Mouse (Mus musculus) lung, embryonic 14.5 days (tissue): ENCODE measurements at regions not wholly inside any gene's neighbourhood (a gene's known extent, or its start where the extent isn't known, plus 50 kb on each side); places are given as distances from the start of the nearest gene placed in this dataset.
"Not testable (repeated sequence)": the region's sequence is repeated elsewhere in the genome, so short reads cannot be mapped to it uniquely, and the experiment has no call there.

Experiments used
- ATAC-seq: fragments of 200-750 bp; cut with Nextera tagmentation; 2 replicates; pipeline ENCODE4 v1.8.0; 2017; ENCODE audit warnings: mild to moderate bottlenecking, moderate TSS enrichment, moderate library complexity; ENCODE audit not compliant: insufficient read depth
- DNase-seq: peaks from one replicate; pipeline ENCODE4 v3.0.0-alpha.2; 2015
- H3K27ac ChIP-seq: fragments of 300-500 bp; sonication (generic); 2 replicates; pipeline ENCODE4 v1.5.1; 2014; ENCODE audit warnings: low read depth, mild to moderate bottlenecking, moderate library complexity
- H3K27me3 ChIP-seq: fragments of 300-500 bp; sonication (generic); 2 replicates; pipeline ENCODE4 v1.6.1; 2014; ENCODE audit warnings: low read length, control low read depth; ENCODE audit not compliant: insufficient read depth
- H3K36me3 ChIP-seq: fragments of 300-500 bp; sonication (generic); 2 replicates; pipeline ENCODE4 v1.6.1; 2014; ENCODE audit warnings: control low read depth; ENCODE audit not compliant: insufficient read depth
- H3K4me1 ChIP-seq: fragments of 300-500 bp; sonication (generic); 2 replicates; pipeline ENCODE4 v1.6.1; 2014; ENCODE audit warnings: antibody characterized with exemption, control low read depth; ENCODE audit not compliant: insufficient read depth
- H3K4me2 ChIP-seq: fragments of 300-500 bp; sonication (generic); 2 replicates; pipeline ENCODE4 v1.6.1; 2014; ENCODE audit warnings: mild to moderate bottlenecking
- H3K4me3 ChIP-seq: fragments of 300-500 bp; sonication (generic); 2 replicates; pipeline ENCODE4 v1.5.1; 2014; ENCODE audit warnings: low read depth, low read length
- H3K9ac ChIP-seq: fragments of 300-500 bp; sonication (generic); 2 replicates; pipeline ENCODE4 v1.6.1; 2014
- H3K9me3 ChIP-seq: fragments of 300-500 bp; sonication (generic); 2 replicates; pipeline ENCODE4 v1.6.1; 2016; ENCODE audit warnings: low read depth, low read length, control low read depth
- CTCF ChIP-seq: IDR thresholded peaks from 2 replicates; pipeline ENCODE4 v1.5.1; 2016; ENCODE audit warnings: antibody characterized with exemption, low read depth
- WGBS: fragments of 180-500 bp; shearing (Covaris S2); extraction: QIAGEN DNeasy Blood & Tissue Kit; methylation state at CpG from one replicate; pipeline ENCODE4 v1.1.7; 2014; 5-methylcytosine and 5-hydroxymethylcytosine counted together

GRCm38 (mm10) chr14:104356636-104357035, 111.2 kb downstream of the Pou4f1 start:
- Histone ChIP-seq H3K36me3 (no peaks in the 10 kb centered on the region), H3K27me3 (no peaks in the 10 kb centered on the region), H3K9ac (no peak overlapping the region), H3K9me3 (no peaks in the 10 kb centered on the region), H3K27ac (no peak overlapping the region), H3K4me2 (no peak overlapping the region), H3K4me1 (no peaks in the 10 kb centered on the region), H3K4me3 (no peak overlapping the region)
- 87% methylated on average over 1 of the region's 1 CpGs for WGBS
- no peak for ATAC-seq
- no peak for TF ChIP-seq CTCF
- no peak for DNase-seq

- 93% methylated on average over 15 of the region's 15 CpGs for WGBS
Observed at GRCm38 (mm10) chr14:104336783-104337182, 131.0 kb downstream of the Pou4f1 start.

GRCm38 (mm10) chr14:104326089-104326488, 141.7 kb downstream of the Pou4f1 start:
- ATAC-seq (no peak), DNase-seq (no peak)
- TF ChIP-seq CTCF: no peak
- H3K4me3 ChIP-seq: no peak overlapping the region
- no peaks in the 10 kb centered on the region for H3K27me3 ChIP-seq
- 48% methylated on average over 10 of the region's 10 CpGs for WGBS
- H3K4me2 ChIP-seq: no peak overlapping the region
- no peaks in the 10 kb centered on the region for H3K9me3 ChIP-seq
- H3K36me3 ChIP-seq: no peaks in the 10 kb centered on the region
- no peak overlapping the region for H3K27ac ChIP-seq
- no peaks in the 10 kb centered on the region for H3K4me1 ChIP-seq
- H3K9ac ChIP-seq: no peak overlapping the region

More at GRCm38 (mm10) chr14:104336783-104337182, 131.0 kb downstream of the Pou4f1 start:
- not testable (repeated sequence) for H3K27ac ChIP-seq, DNase-seq, H3K4me1 ChIP-seq, H3K36me3 ChIP-seq, H3K27me3 ChIP-seq, H3K4me3 ChIP-seq, H3K9me3 ChIP-seq, H3K4me2 ChIP-seq, H3K9ac ChIP-seq, ATAC-seq

GRCm38 (mm10) chr14:104300141-104300540, 167.7 kb downstream of the Pou4f1 start:
- Histone ChIP-seq H3K27me3 (no peaks in the 10 kb centered on the region), H3K27ac (no peak overlapping the region), H3K4me1 (no peaks in the 10 kb centered on the region), H3K4me2 (no peak overlapping the region), H3K4me3 (no peak overlapping the region), H3K9ac (no peak overlapping the region), H3K9me3 (no peaks in the 10 kb centered on the region), H3K36me3 (no peaks in the 10 kb centered on the region)
- TF ChIP-seq CTCF: no peak
- WGBS: 66% methylated on average over 5 of the region's 5 CpGs
- ATAC-seq (no peak), DNase-seq (no peak)

- H3K4me1 ChIP-seq: no peaks in the 10 kb centered on the region
- no peak overlapping the region for H3K9ac ChIP-seq
- no peak overlapping the region for H3K27ac ChIP-seq
- ATAC-seq (no peak), DNase-seq (no peak)
- TF ChIP-seq CTCF: no peak
- no peaks in the 10 kb centered on the region for H3K27me3 ChIP-seq
- H3K4me3 ChIP-seq: no peak overlapping the region
- H3K4me2 ChIP-seq: no peak overlapping the region
- 58% methylated on average over 4 of the region's 4 CpGs for WGBS
- H3K36me3 ChIP-seq: no peaks in the 10 kb centered on the region
- no peaks in the 10 kb centered on the region for H3K9me3 ChIP-seq
Observed at GRCm38 (mm10) chr14:104298312-104298711, 169.5 kb downstream of the Pou4f1 start.

- ATAC-seq (no peak), DNase-seq (no peak)
- no peaks in the 10 kb centered on the region for H3K36me3 ChIP-seq
- H3K4me2 ChIP-seq: no peak overlapping the region
- no peak for TF ChIP-seq CTCF
- no peaks in the 10 kb centered on the region for H3K27me3 ChIP-seq
- H3K27ac ChIP-seq: no peak overlapping the region
- no peak overlapping the region for H3K9ac ChIP-seq
- no peaks in the 10 kb centered on the region for H3K9me3 ChIP-seq
- H3K4me3 ChIP-seq: no peak overlapping the region
- 44% methylated on average over 15 of the region's 15 CpGs for WGBS
- no peaks in the 10 kb centered on the region for H3K4me1 ChIP-seq
Observed at GRCm38 (mm10) chr14:104297316-104298311, 170.2 kb downstream of the Pou4f1 start.

- Histone ChIP-seq H3K4me3 (no peak overlapping the region), H3K27ac (no peak overlapping the region), H3K9me3 (no peaks in the 10 kb centered on the region), H3K36me3 (no peaks in the 10 kb centered on the region), H3K4me1 (no peaks in the 10 kb centered on the region), H3K4me2 (no peak overlapping the region), H3K9ac (no peak overlapping the region), H3K27me3 (no peaks in the 10 kb centered on the region)
- no peak for TF ChIP-seq CTCF
- DNase-seq (no peak), ATAC-seq (no peak)
- 57% methylated on average over 4 of the region's 4 CpGs for WGBS
Observed at GRCm38 (mm10) chr14:104293814-104294213, 174.0 kb downstream of the Pou4f1 start.
